Mouse (Mus musculus): ENCODE measurements around the gene Tmem192. TPM values are rescaled to one million over a fixed set of nuclear protein-coding genes. Genes with fewer than 3 reads are reported as not detected.

The Tmem192 gene
- polyA plus RNA-seq (2017; shearing (Covaris generic)): 10 to 100 TPM; 35.4 to 37.2 TPM

- peak; percentile 85 for ATAC-seq
Observed at GRCm38 (mm10) chr8:64946820-64947697, at the start of gene Tmem192. Gene Tmem192, plus strand, starts transcription at chr8:64947185.

GRCm38 (mm10) chr8:64898710-64899109 lies 48.3 kb upstream of the Tmem192 start:
- ATAC-seq: no peak

GRCm38 (mm10) chr8:64900645-64901044 lies 46.3 kb upstream of the Tmem192 start:
- ATAC-seq: no peak

GRCm38 (mm10) chr8:64901527-64902156 lies 45.3 kb upstream of the Tmem192 start:
- ATAC-seq: no peak

GRCm38 (mm10) chr8:64902191-64902590 lies 44.8 kb upstream of the Tmem192 start:
- no peak for ATAC-seq

GRCm38 (mm10) chr8:64903778-64904177 lies 43.2 kb upstream of the Tmem192 start:
- no peak for ATAC-seq

GRCm38 (mm10) chr8:64910026-64910425 lies 37.0 kb upstream of the Tmem192 start:
- no peak for ATAC-seq

GRCm38 (mm10) chr8:64916793-64917192 lies 30.2 kb upstream of the Tmem192 start:
- no peak for ATAC-seq

- ATAC-seq: no peak
Observed at GRCm38 (mm10) chr8:64923329-64923728, 23.7 kb upstream of the Tmem192 start.

- ATAC-seq: no peak
Observed at GRCm38 (mm10) chr8:64925762-64926161, 21.2 kb upstream of the Tmem192 start.

- no peak for ATAC-seq
Observed at GRCm38 (mm10) chr8:64926355-64926754, 20.6 kb upstream of the Tmem192 start.

- no peak for ATAC-seq
Observed at GRCm38 (mm10) chr8:64928938-64929337, 18.0 kb upstream of the Tmem192 start.

GRCm38 (mm10) chr8:64934997-64935396 lies 12.0 kb upstream of the Tmem192 start:
- ATAC-seq: peak; percentile 83

- no peak for ATAC-seq
Observed at GRCm38 (mm10) chr8:64941019-64941418, 6.0 kb upstream of the Tmem192 start.

- ATAC-seq: peak; percentile 61
Observed at GRCm38 (mm10) chr8:64941495-64941894, 5.5 kb upstream of the Tmem192 start.

GRCm38 (mm10) chr8:64942946-64943345 lies 4.0 kb upstream of the Tmem192 start:
- ATAC-seq: no peak

GRCm38 (mm10) chr8:64944831-64945230 lies 2.2 kb upstream of the Tmem192 start:
- peak; percentile 7 for ATAC-seq

- ATAC-seq: no peak
Observed at GRCm38 (mm10) chr8:64945606-64946005, 1.4 kb upstream of the Tmem192 start.

GRCm38 (mm10) chr8:64946441-64946819 lies 555 bp upstream of the Tmem192 start:
- peak; percentile 62 for ATAC-seq

GRCm38 (mm10) chr8:64947698-64948034 lies 681 bp downstream of the Tmem192 start:
- ATAC-seq: no peak

GRCm38 (mm10) chr8:64948371-64948770 lies 1.4 kb downstream of the Tmem192 start:
- no peak for ATAC-seq

GRCm38 (mm10) chr8:64952101-64952500 lies 5.1 kb downstream of the Tmem192 start:
- no peak for ATAC-seq

GRCm38 (mm10) chr8:64959025-64959424 lies 12.0 kb downstream of the Tmem192 start:
- no peak for ATAC-seq

GRCm38 (mm10) chr8:64962836-64963235 lies 15.9 kb downstream of the Tmem192 start:
- ATAC-seq: peak; percentile 58

Data from CD4-positive, CD25-positive, alpha-beta regulatory T cell, adult 4 months (primary cell).